Mouse (Mus musculus) liver, postnatal 0 days (tissue): ENCODE measurements around the gene Foxj3.

Experiments used
- CTCF ChIP-seq: sonication (generic); IDR thresholded peaks from 2 replicates; pipeline ENCODE4 v1.5.1; 2016; ENCODE audit warnings: antibody characterized with exemption, low read depth
- EP300 ChIP-seq: IDR thresholded peaks from 2 replicates; pipeline ENCODE4 v1.6.1; 2016; ENCODE audit warnings: antibody characterized with exemption, low read depth, mild to moderate bottlenecking

GRCm38 (mm10) chr4:119511591-119511990, 25.2 kb upstream of the Foxj3 start:
- TF ChIP-seq CTCF (0 out of 2 replicates have a peak, but pooled peaks have one; percentile 16), EP300 (no peak)
